10 mouse cellular contexts compared by ENCODE assay signal in genomic region chr5:64807603-64808002, GRCm38 (mm10). TPM values are rescaled to one million over a fixed set of nuclear protein-coding genes. Genes with fewer than 3 reads are reported as not detected.
DNase-seq lines count a peak whose midpoint lies in the region; ATAC-seq and TF ChIP-seq lines count a peak whose summit lies in the region.
"Had no signal": no experiment of that assay in that cellular context is flagged by ENCODE, and none has a peak within 500 bp of the region (broad histone marks: within the 10 kb centered on the region; RNA-seq: fewer than 3 reads in every experiment).

No protein-coding gene starts in this region.

- WGBS in kidney, embryonic 15.5 days: 49% methylated on average over 4 of the region's 4 CpGs
- 60% methylated on average over 4 of the region's 4 CpGs for WGBS in embryonic facial prominence, embryonic 12.5 days
- WGBS in hindbrain, embryonic 13.5 days: 66% methylated on average over 4 of the region's 4 CpGs
- WGBS in liver, postnatal 0 days (ENCODE audit: insufficient replicate concordance): 28% methylated on average over 4 of the region's 4 CpGs

- H3K27me3 ChIP-seq in kidney, embryonic 15.5 days: no peaks in the 10 kb centered on the region
- H3K27me3 ChIP-seq in embryonic facial prominence, embryonic 12.5 days: no peaks in the 10 kb centered on the region
- H3K27me3 ChIP-seq in hindbrain, embryonic 13.5 days: no peaks in the 10 kb centered on the region
- H3K27me3 ChIP-seq in liver, postnatal 0 days (ENCODE audit: insufficient read depth, low read length): no peaks in the 10 kb centered on the region

- no peak overlapping the region; the same call in 1 of the 2 replicates for H3K4me3 ChIP-seq in kidney, embryonic 15.5 days (replicated peaks)
- no peak overlapping the region for H3K4me3 ChIP-seq in embryonic facial prominence, embryonic 12.5 days
- no peak overlapping the region for H3K4me3 ChIP-seq in hindbrain, embryonic 13.5 days
- H3K4me3 ChIP-seq in liver, postnatal 0 days (ENCODE audit: low read depth, low read length): peak overlapping the region; percentile 86

- ATAC-seq in kidney, embryonic 15.5 days (replicated peaks; ENCODE audit: low FRiP score): no peak
- no peak for ATAC-seq in embryonic facial prominence, embryonic 12.5 days (ENCODE audit: insufficient number of reproducible peaks, insufficient read depth, low FRiP score, low TSS enrichment)
- no peak for ATAC-seq in hindbrain, embryonic 13.5 days (ENCODE audit: low FRiP score)
- ATAC-seq in liver, postnatal 0 days: no peak
- ATAC-seq: inflammation-experienced regulatory T-cells, adult 6 months had no signal

- peak overlapping the region; percentile 94 for H3K27ac ChIP-seq in kidney, embryonic 15.5 days
- H3K27ac ChIP-seq in embryonic facial prominence, embryonic 12.5 days: peak overlapping the region; percentile 76; the same call in 1 of the 2 replicates
- H3K27ac ChIP-seq in hindbrain, embryonic 13.5 days: peak overlapping the region; percentile 52; the same call in 1 of the 2 replicates
- peak overlapping the region; percentile 99 for H3K27ac ChIP-seq in liver, postnatal 0 days (ENCODE audit: low read depth)

- H3K36me3 ChIP-seq in kidney, embryonic 15.5 days: peaks cover 10% of the 10 kb centered on the region
- no peaks in the 10 kb centered on the region for H3K36me3 ChIP-seq in embryonic facial prominence, embryonic 12.5 days
- H3K36me3 ChIP-seq in hindbrain, embryonic 13.5 days: no peaks in the 10 kb centered on the region
- H3K36me3 ChIP-seq in liver, postnatal 0 days (replicated peaks; ENCODE audit: insufficient read depth, low read length): peaks cover 16% of the 10 kb centered on the region

- no peak for TF ChIP-seq EP300 in liver, postnatal 0 days (IDR thresholded peaks at IDR 0.05; ENCODE audit: low read depth)

- peak overlapping the region; percentile 82 for H3K4me2 ChIP-seq in kidney, embryonic 15.5 days
- peak overlapping the region; percentile 30 for H3K4me2 ChIP-seq in embryonic facial prominence, embryonic 12.5 days (replicated peaks)
- H3K4me2 ChIP-seq in hindbrain, embryonic 13.5 days: peak overlapping the region; percentile 19; the same call in 1 of the 2 replicates
- peak overlapping the region; percentile 92 for H3K4me2 ChIP-seq in liver, postnatal 0 days (ENCODE audit: low read depth, low read length)

- H3K4me1 ChIP-seq in kidney, embryonic 15.5 days: peaks cover 74% of the 10 kb centered on the region
- H3K4me1 ChIP-seq in embryonic facial prominence, embryonic 12.5 days: peaks cover 64% of the 10 kb centered on the region
- peaks cover 63% of the 10 kb centered on the region for H3K4me1 ChIP-seq in hindbrain, embryonic 13.5 days (replicated peaks)
- peaks cover 61% of the 10 kb centered on the region for H3K4me1 ChIP-seq in liver, postnatal 0 days (ENCODE audit: insufficient read depth)

- no peak overlapping the region for H3K9ac ChIP-seq in kidney, embryonic 15.5 days
- no peak overlapping the region for H3K9ac ChIP-seq in embryonic facial prominence, embryonic 12.5 days
- H3K9ac ChIP-seq in hindbrain, embryonic 13.5 days: no peak overlapping the region
- peak overlapping the region; percentile 46; the same call in 1 of the 2 replicates for H3K9ac ChIP-seq in liver, postnatal 0 days (replicated peaks)

- DNase-seq in kidney, postnatal 4 days: no peak
- DNase-seq in liver, postnatal 0 days: no peak
- no peak for DNase-seq in cerebellum, adult 9-10 months
- DNase-seq in gastrocnemius, postnatal 4 days (ENCODE audit: low spot score in 2 of 2): no peak
- no peak for DNase-seq in layer of hippocampus, adult 11-12 months (ENCODE audit: low spot score)
- DNase-seq: cerebellum, postnatal 36 days had no signal

- TF ChIP-seq CTCF in liver, postnatal 0 days (IDR thresholded peaks at IDR 0.05; ENCODE audit: low read depth): no peak

- H3K9me3 ChIP-seq in kidney, embryonic 15.5 days (replicated peaks): no peaks in the 10 kb centered on the region
- H3K9me3 ChIP-seq in embryonic facial prominence, embryonic 12.5 days: no peaks in the 10 kb centered on the region
- no peaks in the 10 kb centered on the region for H3K9me3 ChIP-seq in hindbrain, embryonic 13.5 days
- no peaks in the 10 kb centered on the region for H3K9me3 ChIP-seq in liver, postnatal 0 days (ENCODE audit: low read length)

RNA-seq across cellular contexts. Expression of gene Klf3, which starts 4.4 kb away (rescaled TPM):
- 62.2 and 63.6 TPM in 2 replicates for polyA plus RNA-seq in kidney, embryonic 15.5 days (2015; fragmentation: Nextera tagmentation; extraction: Ambion mirVana)
- 45.2 and 50.8 TPM in 2 replicates for polyA plus RNA-seq in embryonic facial prominence, embryonic 12.5 days (2016; fragmentation: Nextera tagmentation; extraction: Ambion mirVana)
- polyA plus RNA-seq in hindbrain, embryonic 13.5 days (2015; fragmentation: Nextera tagmentation; extraction: Ambion mirVana): 24.7 and 26.2 TPM in 2 replicates
- 63.5 and 65.7 TPM in 2 replicates for polyA plus RNA-seq in liver, postnatal 0 days (2015; fragmentation: Nextera tagmentation; extraction: Ambion mirVana)
- 10 to 100 TPM; 50.3 to 59.1 TPM for total RNA-seq in gastrocnemius, postnatal 4 days (2021)

Comparison
In these comparisons a context has a peak if more than half of its experiments do, and no peak if none do; other contexts are left out.
1. H3K4me2 ChIP-seq: peak in every context shown above with its lines; median percentile 92 in liver, postnatal 0 days; 82 in kidney, embryonic 15.5 days; 30 in embryonic facial prominence, embryonic 12.5 days; 19 in hindbrain, embryonic 13.5 days.